Mouse (Mus musculus) liver, embryonic 15.5 days (tissue): ENCODE results near the gene Yeats4. TPM values are rescaled to one million over a fixed set of nuclear protein-coding genes. Genes with fewer than 3 reads are reported as not detected.

Source experiments
- ATAC-seq: fragments of 200-750 bp; cut with Nextera tagmentation; 2 replicates; pipeline ENCODE4 v1.8.0; 2017; ENCODE audit warnings: moderate number of reproducible peaks, mild to moderate bottlenecking, moderate library complexity; ENCODE audit not compliant: insufficient read depth
- H3K27ac ChIP-seq: fragments of 300-500 bp; sonication (generic); replicated peaks from 2 replicates; pipeline ENCODE4 v1.5.1; 2015; ENCODE audit warnings: mild to moderate bottlenecking, inconsistent platforms
- H3K27me3 ChIP-seq: fragments of 300-500 bp; sonication (generic); 2 replicates; pipeline ENCODE4 v1.6.1; 2015; ENCODE audit warnings: mild to moderate bottlenecking, inconsistent platforms
- H3K36me3 ChIP-seq: fragments of 300-500 bp; sonication (generic); replicated peaks from 2 replicates; pipeline ENCODE4 v1.6.1; 2015; ENCODE audit warnings: moderate library complexity, mild to moderate bottlenecking, inconsistent platforms
- H3K4me1 ChIP-seq: fragments of 300-500 bp; sonication (generic); replicated peaks from 2 replicates; pipeline ENCODE4 v1.6.1; 2015; ENCODE audit warnings: inconsistent platforms
- H3K4me2 ChIP-seq: fragments of 300-500 bp; sonication (generic); 2 replicates; pipeline ENCODE4 v1.6.1; 2015; ENCODE audit warnings: moderate library complexity, mild to moderate bottlenecking, inconsistent platforms
- H3K4me3 ChIP-seq: fragments of 300-500 bp; sonication (generic); replicated peaks from 2 replicates; pipeline ENCODE4 v1.5.1; 2015; ENCODE audit warnings: mild to moderate bottlenecking, inconsistent platforms
- H3K9ac ChIP-seq: fragments of 300-500 bp; sonication (generic); 2 replicates; pipeline ENCODE4 v1.6.1; 2015; ENCODE audit warnings: moderate library complexity, mild to moderate bottlenecking, inconsistent platforms
- H3K9me3 ChIP-seq: fragments of 300-500 bp; sonication (generic); replicated peaks from 2 replicates; pipeline ENCODE4 v1.6.1; 2016; ENCODE audit warnings: inconsistent platforms
- WGBS: fragments of 180-500 bp; shearing (Covaris S2); methylation state at CpG from one replicate; pipeline ENCODE4 v1.1.7; 2015; ENCODE audit warnings: mixed read lengths; ENCODE audit not compliant: insufficient replicate concordance; 5-methylcytosine and 5-hydroxymethylcytosine counted together
- polyA plus RNA-seq: library from polyadenylated mRNA; unstranded; fragments of >200 nt; fragmentation: Nextera tagmentation; extraction: Ambion mirVana; gene quantifications from 2 replicates; pipeline ENCODE4 v1.2.1, GENCODE M21; 2015

Yeats4 gene
- polyA plus RNA-seq, 1 experiment from 2014 or later = 35.7 TPM

GRCm38 (mm10) chr10:117202981-117203557, 21.2 kb downstream of the Yeats4 start:
- WGBS = 63% methylated on average over 17 of the region's 17 CpGs
- Histone ChIP-seq H3K36me3 (no peaks in the 10 kb centered on the region), H3K27me3 (no peaks in the 10 kb centered on the region), H3K9ac (no peak overlapping the region), H3K27ac (no peak overlapping the region), H3K9me3 (no peaks in the 10 kb centered on the region), H3K4me1 (no peaks in the 10 kb centered on the region; the same call in 1 of the 2 replicates), H3K4me3 (no peak overlapping the region), H3K4me2 (no peak overlapping the region)
- ATAC-seq = no peak

GRCm38 (mm10) chr10:117199701-117200100, 24.6 kb downstream of the Yeats4 start:
- no peaks in the 10 kb centered on the region; the same call in none of the 2 replicates for H3K4me1 ChIP-seq
- no peaks in the 10 kb centered on the region for H3K27me3 ChIP-seq
- H3K27ac ChIP-seq = no peak overlapping the region
- H3K4me2 ChIP-seq = no peak overlapping the region
- H3K9me3 ChIP-seq = no peaks in the 10 kb centered on the region
- H3K4me3 ChIP-seq = no peak overlapping the region
- 71% methylated on average over 3 of the region's 3 CpGs for WGBS
- no peak for ATAC-seq
- no peak overlapping the region for H3K9ac ChIP-seq
- H3K36me3 ChIP-seq = no peaks in the 10 kb centered on the region

- no peak overlapping the region for H3K9ac ChIP-seq
- no peaks in the 10 kb centered on the region; the same call in 1 of the 2 replicates for H3K4me1 ChIP-seq
- H3K36me3 ChIP-seq = no peaks in the 10 kb centered on the region
- no peak overlapping the region for H3K27ac ChIP-seq
- no peak for ATAC-seq
- H3K27me3 ChIP-seq = no peaks in the 10 kb centered on the region
- no peaks in the 10 kb centered on the region for H3K9me3 ChIP-seq
- WGBS = 64% methylated on average over 3 of the region's 3 CpGs
- H3K4me3 ChIP-seq = no peak overlapping the region
- H3K4me2 ChIP-seq = no peak overlapping the region
Measured at GRCm38 (mm10) chr10:117196696-117197095, 27.6 kb downstream of the Yeats4 start.

- WGBS = 75% methylated on average over 4 of the region's 4 CpGs
- Histone ChIP-seq H3K27ac (no peak overlapping the region), H3K36me3 (no peaks in the 10 kb centered on the region), H3K27me3 (no peaks in the 10 kb centered on the region), H3K9me3 (no peaks in the 10 kb centered on the region), H3K4me3 (no peak overlapping the region), H3K9ac (no peak overlapping the region), H3K4me2 (no peak overlapping the region), H3K4me1 (no peaks in the 10 kb centered on the region; the same call in 1 of the 2 replicates)
- ATAC-seq = no peak
Measured at GRCm38 (mm10) chr10:117195748-117196147, 28.6 kb downstream of the Yeats4 start.

GRCm38 (mm10) chr10:117195005-117195404, 29.3 kb downstream of the Yeats4 start:
- Histone ChIP-seq H3K4me2 (no peak overlapping the region), H3K27me3 (no peaks in the 10 kb centered on the region), H3K27ac (no peak overlapping the region), H3K9me3 (no peaks in the 10 kb centered on the region), H3K4me1 (no peaks in the 10 kb centered on the region; the same call in 1 of the 2 replicates), H3K36me3 (no peaks in the 10 kb centered on the region), H3K9ac (no peak overlapping the region), H3K4me3 (no peak overlapping the region)
- ATAC-seq = no peak
- WGBS = 84% methylated on average over 12 of the region's 12 CpGs

- H3K27me3 ChIP-seq = no peaks in the 10 kb centered on the region
- 70% methylated on average over 5 of the region's 5 CpGs for WGBS
- H3K4me1 ChIP-seq = no peaks in the 10 kb centered on the region; the same call in 1 of the 2 replicates
- no peaks in the 10 kb centered on the region for H3K9me3 ChIP-seq
- no peak overlapping the region for H3K9ac ChIP-seq
- no peak overlapping the region for H3K4me2 ChIP-seq
- no peak overlapping the region for H3K4me3 ChIP-seq
- ATAC-seq = no peak
- no peak overlapping the region for H3K27ac ChIP-seq
- no peaks in the 10 kb centered on the region for H3K36me3 ChIP-seq
Measured at GRCm38 (mm10) chr10:117193364-117193763, 30.9 kb downstream of the Yeats4 start.

- no peak overlapping the region for H3K4me3 ChIP-seq
Measured at GRCm38 (mm10) chr10:117185399-117186089, 38.8 kb downstream of the Yeats4 start.

GRCm38 (mm10) chr10:117181098-117181497, 43.2 kb downstream of the Yeats4 start:
- Histone ChIP-seq H3K9me3 (no peaks in the 10 kb centered on the region), H3K4me2 (no peak overlapping the region), H3K36me3 (no peaks in the 10 kb centered on the region), H3K4me3 (no peak overlapping the region), H3K9ac (no peak overlapping the region), H3K27ac (no peak overlapping the region), H3K27me3 (no peaks in the 10 kb centered on the region), H3K4me1 (peaks cover 15% of the 10 kb centered on the region)
- 24% methylated on average over 3 of the region's 3 CpGs for WGBS
- no peak for ATAC-seq

More at GRCm38 (mm10) chr10:117185399-117186089, 38.8 kb downstream of the Yeats4 start:
- Histone ChIP-seq H3K9ac (no peak overlapping the region), H3K9me3 (no peaks in the 10 kb centered on the region), H3K27me3 (peaks cover 7% of the 10 kb centered on the region; the same call in 1 of the 2 replicates), H3K27ac (no peak overlapping the region), H3K4me2 (no peak overlapping the region), H3K4me1 (peaks cover 15% of the 10 kb centered on the region), H3K36me3 (no peaks in the 10 kb centered on the region)
- ATAC-seq = no peak
- WGBS = 45% methylated on average over 9 of the region's 9 CpGs

- H3K36me3 ChIP-seq = no peaks in the 10 kb centered on the region
- no peak overlapping the region for H3K4me3 ChIP-seq
- 68% methylated on average over 12 of the region's 12 CpGs for WGBS
- H3K4me2 ChIP-seq = peak overlapping the region; percentile 3; the same call in 1 of the 2 replicates
- peaks cover 31% of the 10 kb centered on the region for H3K4me1 ChIP-seq
- H3K9me3 ChIP-seq = no peaks in the 10 kb centered on the region
- ATAC-seq = no peak
- no peak overlapping the region for H3K27ac ChIP-seq
- no peak overlapping the region for H3K9ac ChIP-seq
- H3K27me3 ChIP-seq = no peaks in the 10 kb centered on the region
Measured at GRCm38 (mm10) chr10:117174645-117175044, 49.7 kb downstream of the Yeats4 start.

GRCm38 (mm10) chr10:117173566-117174438, 50.5 kb downstream of the Yeats4 start:
- Histone ChIP-seq H3K9me3 (no peaks in the 10 kb centered on the region), H3K27ac (no peak overlapping the region), H3K9ac (no peak overlapping the region), H3K36me3 (no peaks in the 10 kb centered on the region), H3K4me2 (peak overlapping the region; percentile 25; the same call in 1 of the 2 replicates), H3K27me3 (no peaks in the 10 kb centered on the region), H3K4me3 (no peak overlapping the region), H3K4me1 (peaks cover 36% of the 10 kb centered on the region)
- ATAC-seq = no peak
- 42% methylated on average over 13 of the region's 13 CpGs for WGBS

GRCm38 (mm10) chr10:117173111-117173510, 51.2 kb downstream of the Yeats4 start:
- ATAC-seq = no peak
- no peaks in the 10 kb centered on the region for H3K9me3 ChIP-seq
- WGBS = 65% methylated on average over 1 of the region's 1 CpGs

More at GRCm38 (mm10) chr10:117173111-117173510, 51.2 kb downstream of the Yeats4 start:
- no peak overlapping the region for H3K4me2 ChIP-seq
- peaks cover 43% of the 10 kb centered on the region for H3K4me1 ChIP-seq
- H3K9ac ChIP-seq = no peak overlapping the region
- H3K4me3 ChIP-seq = no peak overlapping the region
- no peak overlapping the region for H3K27ac ChIP-seq
- no peaks in the 10 kb centered on the region for H3K27me3 ChIP-seq
- H3K36me3 ChIP-seq = no peaks in the 10 kb centered on the region
